Mouse (Mus musculus) liver, embryonic 14.5 days (tissue): ENCODE results near the gene Thumpd2.

Experiments
- CTCF ChIP-seq: IDR thresholded peaks from 2 replicates; pipeline ENCODE4 v1.5.1; 2016; ENCODE audit warnings: antibody characterized with exemption, low read depth, control low read depth
- EP300 ChIP-seq: IDR thresholded peaks from 2 replicates; pipeline ENCODE4 v1.6.1; 2016; ENCODE audit warnings: antibody characterized with exemption, low read depth

DNA sequence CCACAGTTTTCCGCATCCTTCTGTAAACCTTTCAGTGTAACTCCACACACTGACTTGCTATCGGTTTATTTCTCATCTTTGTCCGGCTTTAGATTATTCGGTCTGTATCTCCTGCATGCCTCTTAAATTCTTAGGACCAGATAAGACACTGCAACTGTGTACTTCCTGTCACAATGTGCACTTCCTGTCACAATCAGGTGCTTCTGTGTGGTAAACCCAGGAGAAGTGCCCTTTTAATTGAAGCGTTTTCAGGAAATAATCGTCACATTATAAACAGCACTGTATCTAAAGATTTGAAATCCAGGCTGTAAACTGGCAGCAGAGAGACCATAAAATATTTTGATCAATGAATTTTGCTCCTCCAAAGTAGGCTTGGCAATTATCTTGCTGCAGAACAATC, 19.8 kb downstream of the Thumpd2 start:
- no peak for TF ChIP-seq CTCF
- no peak for TF ChIP-seq EP300
